Mouse (Mus musculus) megakaryocyte, embryonic 14.5 days (primary cell): Measurements from ENCODE around the gene Tmem88.
"Not testable (repeated sequence)": the region's sequence is repeated elsewhere in the genome, so short reads cannot be mapped to it uniquely, and the experiment has no call there.

ENCODE experiments used
- FLI1 ChIP-seq: IDR thresholded peaks from 2 replicates; pipeline ENCODE4 v1.6.1; 2012; ENCODE audit warnings: low read length, inconsistent platforms, mixed read lengths
- GATA1 ChIP-seq: IDR thresholded peaks from 3 replicates; pipeline ENCODE4 v1.6.1; 2012; ENCODE audit warnings: mixed read lengths, low read length, inconsistent platforms, borderline replicate concordance

- not testable (repeated sequence) for TF ChIP-seq GATA1, FLI1
These were observed 3.4 kb downstream of the Tmem88 start for GRCm38 (mm10) chr11:69394591-69395167.
